Mouse (Mus musculus) bone marrow macrophage, adult 2 months (primary cell): Measurements from ENCODE around the gene Ccdc80.

Source experiments
- CTCF ChIP-seq: IDR thresholded peaks from 2 replicates; pipeline ENCODE4 v1.5.1; 2012; ENCODE audit warnings: low read depth, mild to moderate bottlenecking, low read length, moderate library complexity
- POLR2A ChIP-seq: IDR thresholded peaks from 2 replicates; pipeline ENCODE4 v1.6.1; 2012; ENCODE audit warnings: mild to moderate bottlenecking, low read depth, low read length, borderline replicate concordance

DNA sequence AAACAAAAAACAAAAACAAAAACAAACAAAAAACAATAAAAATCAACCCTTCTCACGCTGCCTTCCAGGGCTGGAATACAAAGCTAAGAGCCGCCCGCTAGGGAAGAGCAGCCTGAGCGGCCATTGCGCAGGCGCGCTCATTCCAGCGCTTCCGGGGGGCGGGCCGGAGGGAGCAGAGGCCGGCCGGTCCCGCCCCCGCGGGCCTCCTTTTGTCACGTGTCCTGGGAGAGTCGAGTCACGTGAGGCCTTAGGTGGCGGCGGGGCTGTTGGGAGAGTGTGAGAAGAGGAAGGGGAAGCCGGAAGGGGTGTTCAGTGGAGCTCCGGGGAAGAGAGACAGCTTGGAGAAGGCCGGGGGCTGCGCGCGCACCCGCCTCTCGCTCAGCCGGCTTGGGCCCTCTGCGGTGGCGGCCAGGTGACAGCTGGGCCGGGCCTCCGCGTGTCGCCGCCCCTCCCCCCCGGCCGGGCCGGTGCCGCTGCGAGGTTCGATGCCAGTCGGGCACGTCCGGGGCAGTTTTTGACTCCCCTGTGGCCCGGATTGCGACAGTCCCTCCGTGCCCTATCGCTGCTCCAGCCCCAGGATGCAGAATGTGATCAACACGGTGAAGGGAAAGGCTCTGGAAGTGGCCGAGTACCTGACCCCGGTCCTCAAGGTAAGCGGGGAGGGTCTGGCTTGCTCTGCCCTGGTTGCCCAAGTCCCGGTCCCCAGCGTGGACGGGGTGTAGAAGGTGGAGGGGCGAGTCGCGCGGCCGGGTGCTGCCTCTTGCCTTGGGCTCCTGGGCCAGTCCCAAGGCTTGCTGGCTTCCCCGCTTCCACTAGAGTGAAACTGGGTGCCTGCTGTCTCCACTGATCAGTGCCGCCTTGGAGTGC is 65.6 kb downstream of the Ccdc80 start, which contains the start of the genes Slc35a5 and Atg3:
- no peak for TF ChIP-seq CTCF
- no peak; the same call in none of the 2 replicates for TF ChIP-seq POLR2A
